Comparison of ENCODE assay signal across 8 mouse cellular contexts in the genomic region with DNA sequence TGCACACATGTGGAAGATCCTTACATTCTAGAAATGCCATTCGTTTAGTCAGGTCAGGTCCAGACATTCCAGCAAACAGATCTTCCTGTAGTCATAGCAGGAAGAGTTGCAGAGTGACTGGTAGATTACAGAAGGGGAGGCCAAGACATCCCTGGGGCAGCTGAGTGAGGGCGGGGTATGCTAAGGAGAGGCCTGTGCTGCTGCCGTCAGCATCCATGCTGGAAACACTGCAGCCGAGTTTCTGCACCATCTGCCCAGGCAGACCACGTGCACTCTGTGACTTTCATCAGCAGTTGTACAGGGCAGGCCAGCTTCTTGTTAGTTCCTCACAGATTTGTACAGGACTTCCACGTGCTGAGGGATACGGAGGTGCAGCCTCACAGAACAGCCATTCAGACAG. TPM values are rescaled to one million over a fixed set of nuclear protein-coding genes. Genes with fewer than 3 reads are reported as not detected.
DNase-seq lines count a peak whose midpoint lies in the region; ATAC-seq lines count a peak whose summit lies in the region.

No protein-coding gene starts in this region.

- intact Hi-C loops in heart, postnatal 25 days (cut with DNase I): no loop called here

- no peak for ATAC-seq in erythroid progenitor cell, adult 5-6 weeks (replicated peaks; ENCODE audit: low FRiP score, poor library complexity, severe bottlenecking)

- DNase-seq in embryo, embryonic 10 days (ENCODE audit: low spot score): peak; percentile 19
- no peak for DNase-seq in embryo, embryonic 9.5 days (ENCODE audit: extremely low spot score)
- peak; percentile 80 for DNase-seq in right cerebral cortex, adult 18-20 months
- no peak for DNase-seq in right cerebral cortex, postnatal 25 days
- DNase-seq in heart, postnatal 25 days (ENCODE audit: low spot score): peak; percentile 38
- DNase-seq in right cerebral cortex, postnatal 10 days (ENCODE audit: low spot score in 2 of 2): peak; percentile 65 to 77
- no peak for DNase-seq in lung, postnatal 14 days

RNA-seq across cellular contexts. Expression of gene Snx30, which starts 17.8 kb away (rescaled TPM):
- total RNA-seq in heart, postnatal 25 days (2021): 1 to 10 TPM; 6.0 to 7.9 TPM
- total RNA-seq in erythroid progenitor cell, adult 5-6 weeks (2015; ENCODE audit: low replicate concordance): 2.2 and 2.5 TPM in 2 replicates
- 3.1 and 5.0 TPM in 2 replicates for total RNA-seq in erythroid progenitor cell, adult 5-6 weeks (2017; ENCODE audit: low replicate concordance)

RNA-seq across cellular contexts. Expression of gene Inip, which starts 22.1 kb away (rescaled TPM):
- total RNA-seq in heart, postnatal 25 days (2021): 10 to 100 TPM in 1 of 2 experiments, 1 to 10 TPM in 1; 9.3 to 10.9 TPM
- 7.1 and 15.1 TPM in 2 replicates for total RNA-seq in erythroid progenitor cell, adult 5-6 weeks (2015; ENCODE audit: low replicate concordance)
- 15.9 and 23.4 TPM in 2 replicates for total RNA-seq in erythroid progenitor cell, adult 5-6 weeks (2017; ENCODE audit: low replicate concordance)

Comparison
In these comparisons a context has a peak if more than half of its experiments do, and no peak if none do; other contexts are left out.
1. DNase-seq: peak in embryo, embryonic 10 days (single experiment), right cerebral cortex, adult 18-20 months (single experiment), heart, postnatal 25 days (single experiment) and right cerebral cortex, postnatal 10 days (2 of 2); none in embryo, embryonic 9.5 days (single experiment), right cerebral cortex, postnatal 25 days (single experiment) and lung, postnatal 14 days (single experiment).